Mouse (Mus musculus): ENCODE measurements at regions not wholly inside any gene's neighbourhood (a gene's known extent, or its start where the extent isn't known, plus 50 kb on each side); places are given as distances from the start of the nearest gene placed in this dataset.
"Not testable (repeated sequence)": the region's sequence is repeated elsewhere in the genome, so short reads cannot be mapped to it uniquely, and the experiment has no call there.

- TF ChIP-seq CHD2 (IDR thresholded peaks at IDR 0.05; ENCODE audit: low read depth, low read length) (no peak), ZC3H11A (IDR thresholded peaks at IDR 0.05; ENCODE audit: borderline replicate concordance, low read depth, low read length) (no peak), MAFK (IDR thresholded peaks at IDR 0.05; ENCODE audit: insufficient read depth, low read depth, low read length) (no peak), ZNF384 (IDR thresholded peaks at IDR 0.05; ENCODE audit: low read depth, low read length) (no peak), HCFC1 (IDR thresholded peaks at IDR 0.05; ENCODE audit: borderline replicate concordance, insufficient read depth, low read length) (no peak)
- no peaks in the 10 kb centered on the region for H3K4me1 ChIP-seq (ENCODE audit: control insufficient read depth in 2 of 2, insufficient read depth in 2 of 2, low read length in 2 of 2, poor library complexity in 1 of 2)
Observed at GRCm38 (mm10) chr5:42959296-42959862, 273.6 kb upstream of the Cpeb2 start.

GRCm38 (mm10) chr5:42966952-42967351 lies 266.0 kb upstream of the Cpeb2 start:
- H3K4me1 ChIP-seq (ENCODE audit: control insufficient read depth in 2 of 2, insufficient read depth in 2 of 2, low read length in 2 of 2, poor library complexity in 1 of 2); H3K27ac ChIP-seq (ENCODE audit: insufficient read depth, low read depth, low read length, poor library complexity, severe bottlenecking); H3K9me3 ChIP-seq (ENCODE audit: control insufficient read depth, insufficient read depth, low read depth, low read length); H3K4me3 ChIP-seq (ENCODE audit: insufficient read depth in 1 of 2, low read depth in 1 of 2, low read length in 2 of 2, poor library complexity in 1 of 2, severe bottlenecking in 1 of 2); H3K36me3 ChIP-seq (ENCODE audit: control insufficient read depth, insufficient read depth, low read length, poor library complexity, severe bottlenecking); DNase-seq (ENCODE audit: low read depth, low spot score); in situ Hi-C loops (cut with MboI; ENCODE audit: low sequenced_read_pairs in 2 of 2, unreplicated experiment in 2 of 2); H3K9ac ChIP-seq (ENCODE audit: insufficient read depth, low read depth, low read length, poor library complexity, severe bottlenecking): not testable (repeated sequence)

More at GRCm38 (mm10) chr5:42959296-42959862, 273.6 kb upstream of the Cpeb2 start:
- H3K27ac ChIP-seq (ENCODE audit: insufficient read depth, low read depth, low read length, poor library complexity, severe bottlenecking) = no peak overlapping the region
- H3K9me3 ChIP-seq (ENCODE audit: control insufficient read depth, insufficient read depth, low read depth, low read length) = no peaks in the 10 kb centered on the region
- H3K9ac ChIP-seq (ENCODE audit: insufficient read depth, low read depth, low read length, poor library complexity, severe bottlenecking) = no peak overlapping the region
- in situ Hi-C loops (cut with MboI; ENCODE audit: low sequenced_read_pairs in 2 of 2, unreplicated experiment in 2 of 2) = no loop called here
- H3K4me3 ChIP-seq (ENCODE audit: insufficient read depth in 1 of 2, low read depth in 1 of 2, low read length in 2 of 2, poor library complexity in 1 of 2, severe bottlenecking in 1 of 2) = no peak overlapping the region
- DNase-seq (ENCODE audit: low read depth, low spot score) = no peak
- no peaks in the 10 kb centered on the region for H3K36me3 ChIP-seq (ENCODE audit: control insufficient read depth, insufficient read depth, low read length, poor library complexity, severe bottlenecking)

GRCm38 (mm10) chr5:42969209-42969608 lies 263.8 kb upstream of the Cpeb2 start:
- no peaks in the 10 kb centered on the region for H3K36me3 ChIP-seq (ENCODE audit: control insufficient read depth, insufficient read depth, low read length, poor library complexity, severe bottlenecking)
- no peaks in the 10 kb centered on the region for H3K4me1 ChIP-seq (ENCODE audit: control insufficient read depth in 2 of 2, insufficient read depth in 2 of 2, low read length in 2 of 2, poor library complexity in 1 of 2)
- H3K27ac ChIP-seq (ENCODE audit: insufficient read depth, low read depth, low read length, poor library complexity, severe bottlenecking) = no peak overlapping the region
- TF ChIP-seq ZNF384 (IDR thresholded peaks at IDR 0.05; ENCODE audit: low read depth, low read length) (no peak), MAFK (IDR thresholded peaks at IDR 0.05; ENCODE audit: insufficient read depth, low read depth, low read length) (no peak), HCFC1 (IDR thresholded peaks at IDR 0.05; ENCODE audit: borderline replicate concordance, insufficient read depth, low read length) (no peak), CHD2 (IDR thresholded peaks at IDR 0.05; ENCODE audit: low read depth, low read length) (no peak), ZC3H11A (IDR thresholded peaks at IDR 0.05; ENCODE audit: borderline replicate concordance, low read depth, low read length) (no peak)
- H3K9me3 ChIP-seq (ENCODE audit: control insufficient read depth, insufficient read depth, low read depth, low read length) = no peaks in the 10 kb centered on the region
- DNase-seq (ENCODE audit: low read depth, low spot score) = no peak
- H3K9ac ChIP-seq (ENCODE audit: insufficient read depth, low read depth, low read length, poor library complexity, severe bottlenecking) = no peak overlapping the region
- H3K4me3 ChIP-seq (ENCODE audit: insufficient read depth in 1 of 2, low read depth in 1 of 2, low read length in 2 of 2, poor library complexity in 1 of 2, severe bottlenecking in 1 of 2) = no peak overlapping the region
- in situ Hi-C loops (cut with MboI; ENCODE audit: low sequenced_read_pairs in 2 of 2, unreplicated experiment in 2 of 2) = no loop called here

GRCm38 (mm10) chr5:42969621-42970020 lies 263.3 kb upstream of the Cpeb2 start:
- Histone ChIP-seq H3K27ac (ENCODE audit: insufficient read depth, low read depth, low read length, poor library complexity, severe bottlenecking) (no peak overlapping the region), H3K4me3 (ENCODE audit: insufficient read depth in 1 of 2, low read depth in 1 of 2, low read length in 2 of 2, poor library complexity in 1 of 2, severe bottlenecking in 1 of 2) (no peak overlapping the region)

GRCm38 (mm10) chr5:42977108-42977507 lies 255.9 kb upstream of the Cpeb2 start:
- no peak overlapping the region for H3K27ac ChIP-seq (ENCODE audit: insufficient read depth, low read depth, low read length, poor library complexity, severe bottlenecking)
- H3K9me3 ChIP-seq (ENCODE audit: control insufficient read depth, insufficient read depth, low read depth, low read length) = no peaks in the 10 kb centered on the region
- in situ Hi-C loops (cut with MboI; ENCODE audit: low sequenced_read_pairs in 2 of 2, unreplicated experiment in 2 of 2) = no loop called here
- no peaks in the 10 kb centered on the region for H3K36me3 ChIP-seq (ENCODE audit: control insufficient read depth, insufficient read depth, low read length, poor library complexity, severe bottlenecking)
- no peak for DNase-seq (ENCODE audit: low read depth, low spot score)
- TF ChIP-seq CHD2 (IDR thresholded peaks at IDR 0.05; ENCODE audit: low read depth, low read length) = no peak
- TF ChIP-seq MAFK (IDR thresholded peaks at IDR 0.05; ENCODE audit: insufficient read depth, low read depth, low read length) = no peak
- TF ChIP-seq ZC3H11A (IDR thresholded peaks at IDR 0.05; ENCODE audit: borderline replicate concordance, low read depth, low read length) = no peak
- TF ChIP-seq ZNF384 (IDR thresholded peaks at IDR 0.05; ENCODE audit: low read depth, low read length) = no peak
- no peak for TF ChIP-seq HCFC1 (IDR thresholded peaks at IDR 0.05; ENCODE audit: borderline replicate concordance, insufficient read depth, low read length)
- H3K9ac ChIP-seq (ENCODE audit: insufficient read depth, low read depth, low read length, poor library complexity, severe bottlenecking) = no peak overlapping the region
- H3K4me1 ChIP-seq (ENCODE audit: control insufficient read depth in 2 of 2, insufficient read depth in 2 of 2, low read length in 2 of 2, poor library complexity in 1 of 2) = no peaks in the 10 kb centered on the region
- H3K4me3 ChIP-seq (ENCODE audit: insufficient read depth in 1 of 2, low read depth in 1 of 2, low read length in 2 of 2, poor library complexity in 1 of 2, severe bottlenecking in 1 of 2) = no peak overlapping the region

More at GRCm38 (mm10) chr5:42969621-42970020, 263.3 kb upstream of the Cpeb2 start:
- no peak for TF ChIP-seq ZNF384 (IDR thresholded peaks at IDR 0.05; ENCODE audit: low read depth, low read length)
- TF ChIP-seq MAFK (IDR thresholded peaks at IDR 0.05; ENCODE audit: insufficient read depth, low read depth, low read length) = no peak
- TF ChIP-seq CHD2 (IDR thresholded peaks at IDR 0.05; ENCODE audit: low read depth, low read length) = no peak
- no peak for TF ChIP-seq HCFC1 (IDR thresholded peaks at IDR 0.05; ENCODE audit: borderline replicate concordance, insufficient read depth, low read length)
- TF ChIP-seq ZC3H11A (IDR thresholded peaks at IDR 0.05; ENCODE audit: borderline replicate concordance, low read depth, low read length) = no peak
- Histone ChIP-seq H3K9ac (ENCODE audit: insufficient read depth, low read depth, low read length, poor library complexity, severe bottlenecking) (no peak overlapping the region), H3K36me3 (ENCODE audit: control insufficient read depth, insufficient read depth, low read length, poor library complexity, severe bottlenecking) (no peaks in the 10 kb centered on the region), H3K4me1 (ENCODE audit: control insufficient read depth in 2 of 2, insufficient read depth in 2 of 2, low read length in 2 of 2, poor library complexity in 1 of 2) (no peaks in the 10 kb centered on the region), H3K9me3 (ENCODE audit: control insufficient read depth, insufficient read depth, low read depth, low read length) (no peaks in the 10 kb centered on the region)
- in situ Hi-C loops (cut with MboI; ENCODE audit: low sequenced_read_pairs in 2 of 2, unreplicated experiment in 2 of 2) = no loop called here
- no peak for DNase-seq (ENCODE audit: low read depth, low spot score)

Data from ES-E14 (cell line).